Mouse (Mus musculus): ENCODE data around the gene Skap2.

Gene Skap2

GRCm38 (mm10) chr6:52004995-52005394 lies 7.4 kb downstream of the Skap2 start:
- no peak for DNase-seq

- DNase-seq, result no peak
Observed at GRCm38 (mm10) chr6:52002676-52003075, 9.7 kb downstream of the Skap2 start.

GRCm38 (mm10) chr6:51999157-51999478 lies 13.2 kb downstream of the Skap2 start:
- DNase-seq, result no peak

GRCm38 (mm10) chr6:51998409-51999156 lies 13.8 kb downstream of the Skap2 start:
- no peak for DNase-seq

- DNase-seq, result no peak
Observed at GRCm38 (mm10) chr6:51987999-51988398, 24.4 kb downstream of the Skap2 start.

- no peak for DNase-seq
Observed at GRCm38 (mm10) chr6:51977638-51978037, 34.7 kb downstream of the Skap2 start.

GRCm38 (mm10) chr6:51975751-51976150 lies 36.6 kb downstream of the Skap2 start:
- no peak for DNase-seq

GRCm38 (mm10) chr6:51958992-51959391 lies 53.4 kb downstream of the Skap2 start:
- DNase-seq, result no peak

GRCm38 (mm10) chr6:51956048-51956792 lies 56.1 kb downstream of the Skap2 start:
- DNase-seq, result no peak

GRCm38 (mm10) chr6:51947661-51948060 lies 64.7 kb downstream of the Skap2 start:
- DNase-seq, result no peak

- no peak for DNase-seq
Observed at GRCm38 (mm10) chr6:51944916-51945315, 67.4 kb downstream of the Skap2 start.

- DNase-seq, result no peak
Observed at GRCm38 (mm10) chr6:51933998-51934397, 78.4 kb downstream of the Skap2 start.

GRCm38 (mm10) chr6:51933034-51933611 lies 79.2 kb downstream of the Skap2 start:
- no peak for DNase-seq

GRCm38 (mm10) chr6:51927101-51927500 lies 85.2 kb downstream of the Skap2 start:
- no peak for DNase-seq

GRCm38 (mm10) chr6:51921831-51922230 lies 90.5 kb downstream of the Skap2 start:
- no peak for DNase-seq

- DNase-seq, result no peak
Observed at GRCm38 (mm10) chr6:51908495-51908894, 103.9 kb downstream of the Skap2 start.

- no peak for DNase-seq
Observed at GRCm38 (mm10) chr6:51905659-51906058, 106.7 kb downstream of the Skap2 start.

GRCm38 (mm10) chr6:51901544-51901943 lies 110.8 kb downstream of the Skap2 start:
- DNase-seq, result no peak

GRCm38 (mm10) chr6:51898318-51898994 lies 113.9 kb downstream of the Skap2 start:
- no peak for DNase-seq

GRCm38 (mm10) chr6:51895753-51896152 lies 116.6 kb downstream of the Skap2 start:
- DNase-seq, result no peak

- no peak for DNase-seq
Observed at GRCm38 (mm10) chr6:51894717-51895116, 117.6 kb downstream of the Skap2 start.

- DNase-seq, result no peak
Observed at GRCm38 (mm10) chr6:51890356-51890755, 122.0 kb downstream of the Skap2 start.

GRCm38 (mm10) chr6:51889824-51890223 lies 122.5 kb downstream of the Skap2 start:
- no peak for DNase-seq

Measured in cerebellum, adult 11 months (tissue).